In genomic region chr6:56844365-56844764, GRCm38 (mm10) we compare ENCODE assay signal across 9 mouse cellular contexts.
"Had no signal": no experiment of that assay in that cellular context is flagged by ENCODE, and none has a peak within 500 bp of the region (broad histone marks: within the 10 kb centered on the region; RNA-seq: fewer than 3 reads in every experiment).

No protein-coding gene starts in this region.

- H3K4me3 ChIP-seq: kidney, embryonic 15.5 days; limb, embryonic 13.5 days; midbrain, embryonic 10.5 days; midbrain, embryonic 15.5 days; neural tube, embryonic 12.5 days had no signal

- H3K4me1 ChIP-seq: kidney, embryonic 15.5 days; limb, embryonic 13.5 days; midbrain, embryonic 10.5 days; midbrain, embryonic 15.5 days; neural tube, embryonic 12.5 days had no signal

- H3K27ac ChIP-seq: kidney, embryonic 15.5 days; limb, embryonic 13.5 days; midbrain, embryonic 10.5 days; midbrain, embryonic 15.5 days; neural tube, embryonic 12.5 days had no signal

- H3K4me2 ChIP-seq: kidney, embryonic 15.5 days; limb, embryonic 13.5 days; midbrain, embryonic 15.5 days; neural tube, embryonic 12.5 days had no signal

- H3K36me3 ChIP-seq: midbrain, embryonic 10.5 days; midbrain, embryonic 15.5 days; neural tube, embryonic 12.5 days had no signal

- H3K27me3 ChIP-seq: kidney, embryonic 15.5 days; limb, embryonic 13.5 days; midbrain, embryonic 15.5 days; neural tube, embryonic 12.5 days had no signal

- H3K9me3 ChIP-seq: kidney, embryonic 15.5 days; limb, embryonic 13.5 days; midbrain, embryonic 10.5 days; midbrain, embryonic 15.5 days; neural tube, embryonic 12.5 days had no signal

- H3K9ac ChIP-seq: kidney, embryonic 15.5 days; limb, embryonic 13.5 days; midbrain, embryonic 15.5 days; neural tube, embryonic 12.5 days had no signal

- ATAC-seq: midbrain, embryonic 15.5 days had no signal

- DNase-seq: kidney, postnatal 14 days; left cerebral cortex, postnatal 4 days; lung, adult 18-20 months; thymus, postnatal 4 days had no signal
